Mouse (Mus musculus) megakaryocyte progenitor cell, adult 5-6 weeks (primary cell): ENCODE measurements around the gene Dnajc13. TPM values are rescaled to one million over a fixed set of nuclear protein-coding genes. Genes with fewer than 3 reads are reported as not detected.

ENCODE experiments used
- ATAC-seq: replicated peaks from 2 replicates; pipeline ENCODE4 v1.8.0; 2016; ENCODE audit warnings: mild to moderate bottlenecking, moderate TSS enrichment, inconsistent platforms; ENCODE audit not compliant: poor library complexity
- total RNA-seq, 2 experiments: library from RNA; stranded (forward) in 1 of 2; stranded (reverse) in 1 of 2; fragments of 157-497, 149-512 nt in 1 of 2; fragments of 200-1000 nt in 1 of 2; gene quantifications; 2 replicates each; pipeline versions ENCODE4 v1.2.3 to v1.2.4; 2015 to 2017

Gene Dnajc13
- total RNA-seq, 2 experiments from 2014 or later, result 55.5 to 107 TPM

DNA sequence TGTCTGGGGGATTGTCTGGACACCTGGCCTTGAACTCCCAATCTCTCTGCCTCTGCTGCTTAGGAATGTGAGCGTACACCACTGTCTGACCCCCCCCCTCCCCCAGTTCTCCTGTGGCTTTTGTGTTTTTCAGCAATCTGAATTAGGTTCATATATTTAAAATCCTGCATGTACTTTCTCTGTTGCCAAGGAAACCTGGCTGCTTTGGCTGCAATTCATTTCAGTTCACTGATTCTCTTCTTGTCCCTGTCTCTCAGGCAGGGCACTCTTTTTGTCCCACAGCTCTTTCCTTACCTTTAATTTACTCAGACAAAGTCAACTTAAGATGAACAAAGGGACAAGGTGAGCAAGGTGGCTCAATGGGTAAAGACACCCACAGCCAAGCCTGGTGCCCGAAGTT lies 134.6 kb downstream of the Dnajc13 start:
- ATAC-seq, result no peak

DNA sequence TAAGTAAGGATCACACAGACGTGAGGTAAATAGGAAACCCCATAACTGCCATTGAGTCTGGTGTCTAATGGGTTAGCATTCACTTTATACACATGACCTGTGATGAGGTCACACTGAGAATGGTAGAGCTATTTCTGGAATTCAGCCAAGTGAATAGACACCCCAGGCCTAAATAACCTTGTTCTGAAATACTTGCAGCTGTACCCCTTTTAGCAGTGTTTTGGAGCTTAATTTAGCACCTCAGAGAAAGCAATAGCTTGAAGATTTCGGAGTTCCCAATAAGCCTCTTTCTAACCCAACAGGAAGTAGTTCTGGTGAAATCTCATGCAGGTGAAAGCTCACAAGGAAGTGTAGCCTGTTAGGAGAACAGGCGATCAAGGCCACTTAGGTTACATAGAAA lies 135.9 kb downstream of the Dnajc13 start, which contains the start of gene Ackr4:
TSS of gene Ackr4 (minus strand) at position 101 of the 400 bp plus-strand sequence.
- no peak for ATAC-seq

DNA sequence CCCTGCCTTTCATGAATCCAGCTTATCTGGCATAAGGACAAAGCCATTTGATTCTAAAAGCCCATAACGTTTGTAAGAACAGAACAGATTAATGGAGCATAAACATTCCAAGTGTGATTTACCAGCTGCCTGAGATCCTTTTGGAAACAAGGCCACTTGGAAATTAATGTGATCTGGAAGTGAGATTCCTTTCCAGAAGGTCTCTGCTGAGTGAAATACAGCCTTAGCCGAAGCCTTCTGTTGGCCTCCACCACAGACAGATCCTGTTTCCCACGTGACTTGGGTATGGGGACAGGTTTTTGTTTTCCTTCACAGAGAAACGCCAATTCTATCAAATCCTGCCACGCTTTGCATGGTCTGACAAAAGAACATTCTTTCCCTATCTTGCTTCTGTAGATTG lies 139.1 kb downstream of the Dnajc13 start:
- ATAC-seq, result no peak

DNA sequence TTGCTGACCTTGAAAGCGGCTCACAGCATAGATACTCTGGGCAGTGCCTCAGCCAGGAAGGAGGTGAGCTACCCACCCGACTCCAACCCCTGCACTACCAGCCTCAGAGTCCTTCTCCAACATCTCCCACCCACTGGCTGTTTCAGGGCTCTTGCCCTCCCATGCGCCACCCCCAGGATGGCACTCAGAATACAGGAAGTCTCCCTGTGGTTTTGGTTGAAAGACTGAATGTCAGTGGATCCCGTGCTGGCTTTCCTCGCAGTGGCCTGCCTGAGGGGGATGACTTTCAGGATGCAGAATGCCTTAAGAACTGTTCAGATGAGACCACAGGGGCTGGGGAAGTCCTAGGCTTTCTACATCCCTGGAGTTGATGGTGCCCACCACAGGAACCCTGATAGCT lies 139.6 kb downstream of the Dnajc13 start:
- peak; percentile 76 for ATAC-seq

DNA sequence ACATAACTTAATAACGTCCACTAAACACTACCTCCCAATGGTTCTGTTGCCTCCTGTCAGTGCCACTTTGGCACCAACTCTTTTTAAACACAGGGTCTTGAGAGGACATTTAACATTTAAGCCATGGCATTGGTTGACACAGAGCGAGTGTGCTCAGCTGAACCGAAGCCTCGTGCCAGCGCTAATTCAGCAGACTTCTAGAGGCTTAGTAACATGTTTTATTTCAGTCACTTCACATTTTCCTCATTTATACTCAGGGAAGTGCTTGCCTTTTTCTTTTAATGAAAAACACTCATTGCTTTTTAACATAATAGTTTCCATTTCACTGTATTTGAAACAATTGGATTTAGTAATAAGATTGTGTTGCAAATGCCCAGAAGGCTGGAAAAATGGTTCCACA lies 153.6 kb downstream of the Dnajc13 start:
- ATAC-seq, result no peak

DNA sequence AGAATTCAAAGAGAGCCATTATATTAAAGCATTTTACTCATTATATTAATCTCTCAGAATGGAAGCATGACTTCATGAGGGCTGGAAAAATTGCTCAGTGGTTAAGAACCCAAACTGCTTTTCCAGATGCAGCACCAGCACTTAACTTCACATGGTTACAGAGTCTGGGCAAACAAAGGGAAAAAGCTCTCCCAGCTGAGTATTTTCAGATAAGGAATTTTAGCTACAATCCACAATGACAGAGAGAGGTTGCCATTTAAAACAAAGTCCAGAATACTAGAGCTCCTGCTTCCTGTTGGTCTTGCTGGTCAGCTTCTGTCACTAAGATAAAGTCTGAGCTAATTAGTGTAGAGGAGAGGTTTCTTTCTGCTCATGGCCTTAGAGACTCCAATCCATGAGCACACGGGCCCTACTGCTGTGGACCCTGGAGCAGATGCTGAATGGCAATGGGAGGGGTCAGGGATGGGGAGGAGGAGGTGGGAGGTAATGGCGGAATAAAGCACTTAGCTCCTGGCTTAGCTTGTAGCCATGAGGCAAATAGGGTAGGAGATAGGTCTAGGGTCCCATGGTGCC lies 154.1 kb downstream of the Dnajc13 start:
- no peak for ATAC-seq

DNA sequence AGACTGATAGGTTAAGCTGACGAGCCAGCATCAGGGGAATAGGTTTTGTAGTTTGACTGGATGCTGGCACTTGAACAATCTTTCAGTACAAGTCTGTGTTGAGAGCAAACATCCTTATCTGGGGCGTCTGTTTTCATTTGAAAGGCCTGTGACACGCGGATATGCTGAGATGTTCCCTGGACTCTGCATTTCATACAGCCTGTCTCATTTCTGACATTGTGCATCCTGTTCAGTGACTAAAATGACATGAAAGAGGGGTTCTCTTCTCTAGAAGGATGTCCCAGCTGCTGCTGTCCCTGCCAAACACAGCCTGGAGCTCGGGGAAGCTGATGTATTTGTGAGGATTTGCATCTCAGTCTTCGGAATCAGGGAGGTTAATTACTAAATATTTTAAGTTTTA lies 155.2 kb downstream of the Dnajc13 start:
- no peak for ATAC-seq

DNA sequence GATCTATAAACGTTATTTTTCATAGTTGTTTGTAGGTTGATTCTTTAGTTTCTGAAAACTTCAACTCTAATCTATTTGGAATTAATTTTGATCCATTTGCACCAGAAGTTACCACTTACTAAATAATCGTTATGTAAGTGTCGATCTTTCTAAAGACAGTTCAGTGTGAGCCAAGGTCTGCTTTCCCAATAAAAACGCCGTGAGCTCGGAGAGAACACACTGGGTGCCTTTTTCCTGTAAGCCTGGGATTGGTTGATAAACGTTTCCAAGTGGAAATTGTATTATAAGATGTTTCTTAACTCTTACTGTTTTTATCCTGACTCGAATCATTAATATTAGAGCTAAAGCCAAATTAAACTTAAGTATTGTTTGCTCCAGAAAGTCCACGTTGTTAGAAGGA lies 155.8 kb downstream of the Dnajc13 start:
- no peak for ATAC-seq

DNA sequence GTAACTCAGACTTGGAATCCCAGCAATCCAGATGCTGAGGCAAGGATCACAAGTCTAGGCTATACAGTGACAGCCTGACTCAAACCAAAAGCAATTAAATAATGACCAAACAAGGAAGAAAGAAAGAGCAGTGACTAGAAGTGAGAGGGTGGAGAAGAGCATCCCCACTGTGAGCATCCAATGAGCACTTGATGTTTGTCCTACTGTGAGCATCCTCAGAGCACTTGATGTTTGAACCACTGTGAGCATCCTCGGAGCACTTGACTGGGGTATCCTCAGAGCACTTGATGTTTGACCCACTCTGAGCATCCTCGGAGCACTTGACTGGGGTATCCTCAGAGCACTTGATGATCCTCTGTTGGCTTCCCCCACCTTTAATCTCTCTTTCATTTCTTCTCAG lies 157.7 kb downstream of the Dnajc13 start:
- ATAC-seq, result no peak

DNA sequence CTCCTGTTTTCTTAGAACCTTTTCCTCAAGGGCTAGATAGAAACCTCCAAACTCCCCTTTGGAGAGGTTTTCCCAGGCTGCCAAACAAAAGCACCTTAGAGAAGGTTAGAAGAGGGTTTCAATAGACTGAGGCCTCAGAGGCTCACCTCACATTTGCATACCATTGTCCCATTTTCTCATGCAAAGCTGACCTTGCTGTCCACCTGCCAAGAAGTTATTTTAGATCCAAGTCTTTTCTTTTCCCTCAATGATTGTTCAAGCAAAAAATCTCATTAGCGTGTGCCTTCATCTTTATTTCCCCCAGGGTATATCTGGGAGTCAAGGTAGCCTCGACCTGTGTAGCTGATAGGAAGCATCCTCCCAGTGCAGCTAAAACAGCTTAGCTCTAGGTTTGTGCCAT lies 159.8 kb downstream of the Dnajc13 start:
- ATAC-seq, result no peak

DNA sequence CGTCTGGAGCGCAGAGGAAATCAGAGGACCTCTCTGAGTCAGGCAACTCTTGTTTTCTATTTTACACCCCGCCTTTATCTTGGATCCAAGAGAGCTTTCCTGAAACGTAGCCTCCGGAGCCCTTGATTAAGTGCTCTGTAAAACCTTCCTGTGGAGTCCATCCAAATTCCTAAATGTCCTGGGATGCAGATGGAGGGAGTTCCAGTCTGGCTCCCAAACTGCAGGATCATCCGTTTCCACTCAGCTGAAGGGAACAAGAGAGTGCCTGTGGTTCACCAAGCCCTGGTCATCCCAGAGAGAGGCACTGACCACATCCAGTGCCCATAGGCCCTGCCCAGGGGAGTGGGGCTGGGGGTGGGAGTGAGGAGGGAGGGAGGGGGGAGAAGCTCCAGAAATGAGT lies 160.4 kb downstream of the Dnajc13 start:
- no peak for ATAC-seq

DNA sequence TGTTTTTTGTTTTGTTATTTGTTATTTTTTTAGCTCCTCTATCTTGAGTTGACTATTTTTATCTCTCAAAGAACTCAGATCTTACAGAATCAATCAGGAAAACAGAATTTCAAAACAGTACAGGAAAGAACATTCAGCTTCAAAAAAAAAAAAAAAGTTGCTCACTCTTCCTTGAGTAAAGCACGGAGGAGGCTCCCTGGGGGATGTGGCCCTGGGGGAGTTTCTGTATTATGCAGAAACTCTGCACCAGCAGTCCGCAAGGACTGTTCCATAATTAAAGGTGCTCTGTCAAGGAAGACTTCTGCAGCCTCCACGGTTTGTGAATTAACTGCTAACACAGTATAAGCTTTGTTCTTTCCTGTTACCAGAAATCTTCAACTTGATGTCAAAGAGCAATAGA lies 161.3 kb downstream of the Dnajc13 start:
- no peak for ATAC-seq

Other genes starting within 250 kb of the Dnajc13 start
- not detected in 2 replicates for gene Gm28305, start 222.3 kb downstream of the Dnajc13 start, total RNA-seq (2015)
- gene Gm28305, start 222.3 kb downstream of the Dnajc13 start, total RNA-seq (2017), result not detected in 2 replicates
- gene Uba5, start 199.8 kb downstream of the Dnajc13 start, total RNA-seq (2015), result 56.0 and 62.4 TPM in 2 replicates
- gene Uba5, start 199.8 kb downstream of the Dnajc13 start, total RNA-seq (2017), result 46.8 and 54.0 TPM in 2 replicates
- gene Acad11, start 199.6 kb downstream of the Dnajc13 start, total RNA-seq (2015), result 15.0 and 16.0 TPM in 2 replicates
- 17.3 and 18.1 TPM in 2 replicates for gene Acad11, start 199.6 kb downstream of the Dnajc13 start, total RNA-seq (2017)
- gene Ackr4, start 136.0 kb downstream of the Dnajc13 start, total RNA-seq (2015), result not detected in 2 replicates
- not detected in 2 replicates for gene Ackr4, start 136.0 kb downstream of the Dnajc13 start, total RNA-seq (2017)
- 4.8 and 7.8 TPM in 2 replicates for gene Acpp, start 74.8 kb upstream of the Dnajc13 start, total RNA-seq (2015)
- gene Acpp, start 74.8 kb upstream of the Dnajc13 start, total RNA-seq (2017), result 3.0 and 4.4 TPM in 2 replicates